ENCODE assay signal across 7 mouse cellular contexts in genomic region chr13:56135231-56136052, GRCm38 (mm10). TPM values are rescaled to one million over a fixed set of nuclear protein-coding genes. Genes with fewer than 3 reads are reported as not detected.
DNase-seq lines count a peak whose midpoint lies in the region; ATAC-seq and TF ChIP-seq lines count a peak whose summit lies in the region.

No protein-coding gene starts in this region.

- peak; percentile 96 for DNase-seq in adrenal gland, postnatal 14 days
- DNase-seq in embryonic facial prominence, embryonic 10.5 days (ENCODE audit: low spot score): peak; percentile 92
- DNase-seq in heart, adult 11 months: peak; percentile 99
- DNase-seq in kidney, adult 18-20 months: peak; percentile 92
- DNase-seq in limb, embryonic 11.5 days (ENCODE audit: low spot score): peak; percentile 91

- H3K36me3 ChIP-seq in embryonic facial prominence, embryonic 10.5 days (replicated peaks): peaks cover 32% of the 10 kb centered on the region
- no peaks in the 10 kb centered on the region; the same call in none of the 2 replicates for H3K36me3 ChIP-seq in limb, embryonic 11.5 days (ENCODE audit: control insufficient read depth, insufficient read depth, low read length)
- H3K36me3 ChIP-seq in midbrain, embryonic 13.5 days: peaks cover 14% of the 10 kb centered on the region
- no peaks in the 10 kb centered on the region for H3K36me3 ChIP-seq in small intestine, adult 2 months (ENCODE audit: control insufficient read depth, insufficient read depth, low read length)

- 3% methylated on average over 89 of the region's 89 CpGs for WGBS in embryonic facial prominence, embryonic 10.5 days
- under 1% methylated on average over 86 of the region's 89 CpGs for WGBS in limb, embryonic 11.5 days
- WGBS in midbrain, embryonic 13.5 days: 2% methylated on average over 62 of the region's 89 CpGs
- WGBS in small intestine, adult 2 months: 1% methylated on average over 87 of the region's 89 CpGs

- peak overlapping the region; percentile 98 for H3K9ac ChIP-seq in limb, embryonic 11.5 days (ENCODE audit: low read length)
- H3K9ac ChIP-seq in midbrain, embryonic 13.5 days (replicated peaks): peak overlapping the region; percentile 98

- ATAC-seq in limb, embryonic 11.5 days (ENCODE audit: insufficient number of reproducible peaks, low FRiP score, low TSS enrichment, low read depth): peak; percentile 65
- ATAC-seq in midbrain, embryonic 13.5 days: peak; percentile 82

- TF ChIP-seq POLR2A in small intestine, adult 2 months (IDR thresholded peaks at IDR 0.05; ENCODE audit: low read depth, low read length): no peak; the same call in none of the 2 replicates

- peaks cover 54% of the 10 kb centered on the region for H3K4me1 ChIP-seq in embryonic facial prominence, embryonic 10.5 days
- H3K4me1 ChIP-seq in limb, embryonic 11.5 days (ENCODE audit: control insufficient read depth, insufficient read depth, low read length): peaks cover 28% of the 10 kb centered on the region
- H3K4me1 ChIP-seq in midbrain, embryonic 13.5 days (replicated peaks): peaks cover 31% of the 10 kb centered on the region
- peaks cover 14% of the 10 kb centered on the region for H3K4me1 ChIP-seq in small intestine, adult 2 months (ENCODE audit: control insufficient read depth, insufficient read depth, insufficient read length, low read length)

- H3K27me3 ChIP-seq in embryonic facial prominence, embryonic 10.5 days (replicated peaks; ENCODE audit: low read depth, poor library complexity, severe bottlenecking): no peaks in the 10 kb centered on the region
- no peaks in the 10 kb centered on the region for H3K27me3 ChIP-seq in limb, embryonic 11.5 days (ENCODE audit: control insufficient read depth, insufficient read depth, low read length)
- 0 out of 2 replicates have a peak, but pooled peaks cover 3% of the 10 kb centered on the region for H3K27me3 ChIP-seq in midbrain, embryonic 13.5 days
- no peaks in the 10 kb centered on the region for H3K27me3 ChIP-seq in small intestine, adult 2 months (ENCODE audit: control insufficient read depth, insufficient read depth, low read length)

- H3K27ac ChIP-seq in embryonic facial prominence, embryonic 10.5 days (replicated peaks): peak overlapping the region; percentile 99
- H3K27ac ChIP-seq in limb, embryonic 11.5 days (replicated peaks; ENCODE audit: low read depth, low read length): peak overlapping the region; percentile 89
- H3K27ac ChIP-seq in midbrain, embryonic 13.5 days: peak overlapping the region; percentile 89
- H3K27ac ChIP-seq in small intestine, adult 2 months (ENCODE audit: insufficient read depth, low read depth, low read length): peak overlapping the region; percentile 67

- peak overlapping the region; percentile 74 for H3K4me2 ChIP-seq in limb, embryonic 11.5 days (ENCODE audit: low read depth, severe bottlenecking)
- peak overlapping the region; percentile 94 for H3K4me2 ChIP-seq in midbrain, embryonic 13.5 days (replicated peaks)

- H3K9me3 ChIP-seq in embryonic facial prominence, embryonic 10.5 days: 0 out of 2 replicates have a peak, but pooled peaks cover 3% of the 10 kb centered on the region
- H3K9me3 ChIP-seq in limb, embryonic 11.5 days (ENCODE audit: control insufficient read depth, low read length): no peaks in the 10 kb centered on the region
- H3K9me3 ChIP-seq in midbrain, embryonic 13.5 days: 0 out of 2 replicates have a peak, but pooled peaks cover 5% of the 10 kb centered on the region

- no peak for TF ChIP-seq CTCF in small intestine, adult 2 months (IDR thresholded peaks at IDR 0.05; ENCODE audit: extremely low read depth, insufficient read length, insufficient replicate concordance, low read depth, low read length)

- peak overlapping the region; percentile 87 for H3K4me3 ChIP-seq in embryonic facial prominence, embryonic 10.5 days
- H3K4me3 ChIP-seq in limb, embryonic 11.5 days (ENCODE audit: low read depth, low read length): peak overlapping the region; percentile 98
- peak overlapping the region; percentile 100 for H3K4me3 ChIP-seq in midbrain, embryonic 13.5 days (replicated peaks)
- H3K4me3 ChIP-seq in small intestine, adult 2 months (ENCODE audit: low read depth, low read length): peak overlapping the region; percentile 95

RNA-seq across cellular contexts. Expression of gene H2afy, which starts 0.7 kb away (rescaled TPM):
- total RNA-seq in adrenal gland, postnatal 14 days (2021): 126 and 140 TPM in 2 replicates
- 478 and 497 TPM in 2 replicates for polyA plus RNA-seq in embryonic facial prominence, embryonic 10.5 days (2016; fragmentation: Nextera tagmentation; extraction: Ambion mirVana)
- polyA plus RNA-seq in limb, embryonic 11.5 days (2014; fragmentation: Nextera tagmentation; extraction: Ambion mirVana): 726 and 743 TPM in 2 replicates
- polyA plus RNA-seq in midbrain, embryonic 13.5 days (2015; fragmentation: Nextera tagmentation; extraction: Ambion mirVana): 414 and 443 TPM in 2 replicates
- 59.8 and 93.3 TPM in 2 replicates for polyA plus RNA-seq in small intestine, adult 2 months (2012; rRNA removed)

RNA-seq across cellular contexts. Expression of gene Tifab, which starts 43.2 kb away (rescaled TPM):
- 1.1 and 2.4 TPM in 2 replicates for total RNA-seq in adrenal gland, postnatal 14 days (2021)
- polyA plus RNA-seq in embryonic facial prominence, embryonic 10.5 days (2016; fragmentation: Nextera tagmentation; extraction: Ambion mirVana): 1.3 and 1.5 TPM in 2 replicates
- polyA plus RNA-seq in limb, embryonic 11.5 days (2014; fragmentation: Nextera tagmentation; extraction: Ambion mirVana): 0.27 and 0.52 TPM in 2 replicates
- polyA plus RNA-seq in midbrain, embryonic 13.5 days (2015; fragmentation: Nextera tagmentation; extraction: Ambion mirVana): 0.61 and 0.90 TPM in 2 replicates
- polyA plus RNA-seq in small intestine, adult 2 months (2012; rRNA removed): 4.6 and 8.2 TPM in 2 replicates

Comparison
In these comparisons a context has a peak if more than half of its experiments do, and no peak if none do; other contexts are left out.
1. Peak in every context shown above with its lines: DNase-seq, ATAC-seq, H3K4me3 ChIP-seq and H3K27ac ChIP-seq.